8 mouse cellular contexts compared by ENCODE assay signal in genomic region chr4:133968150-133968921, GRCm38 (mm10). TPM values are rescaled to one million over a fixed set of nuclear protein-coding genes. Genes with fewer than 3 reads are reported as not detected.
DNase-seq lines count a peak whose midpoint lies in the region; ATAC-seq lines count a peak whose summit lies in the region.

Hmgn2 (minus strand) TSS chr4:133968650.

- peak within 1 kb of the TSS; percentile 96 for H3K9ac ChIP-seq in forebrain, embryonic 16.5 days (replicated peaks; ENCODE audit: low read depth, low read length)

- no peaks in the 10 kb centered on the region for H3K27me3 ChIP-seq in forebrain, embryonic 16.5 days (replicated peaks; ENCODE audit: control insufficient read depth, insufficient read depth, low read length)
- no peaks in the 10 kb centered on the region for H3K27me3 ChIP-seq in hindbrain, embryonic 10.5 days (ENCODE audit: insufficient read depth, poor library complexity, severe bottlenecking)

- peak within 1 kb of the TSS; percentile 99 for H3K4me2 ChIP-seq in forebrain, embryonic 16.5 days (ENCODE audit: low read length)

- peaks cover 12% of the 10 kb centered on the region for H3K36me3 ChIP-seq in forebrain, embryonic 16.5 days (ENCODE audit: control insufficient read depth, insufficient read depth)
- H3K36me3 ChIP-seq in hindbrain, embryonic 10.5 days: peaks cover 62% of the 10 kb centered on the region

- H3K4me3 ChIP-seq in forebrain, embryonic 16.5 days (replicated peaks; ENCODE audit: low read length): peak within 1 kb of the TSS; percentile 73
- peak within 1 kb of the TSS; percentile 85 for H3K4me3 ChIP-seq in hindbrain, embryonic 10.5 days

- H3K4me1 ChIP-seq in forebrain, embryonic 16.5 days (replicated peaks; ENCODE audit: control insufficient read depth, insufficient read depth, low read length): peaks cover 51% of the 10 kb centered on the region
- H3K4me1 ChIP-seq in hindbrain, embryonic 10.5 days (replicated peaks): peaks cover 59% of the 10 kb centered on the region

- peak; percentile 50 for DNase-seq in ES-CJ7 (ENCODE audit: low read depth, low spot score)
- DNase-seq in c-Kit-positive CD71-positive TER-119-positive erythroid progenitor cells, embryonic 14.5 days (ENCODE audit: low spot score): peak; percentile 57
- peak; percentile 70 for DNase-seq in hindbrain, embryonic 10.5 days (ENCODE audit: low spot score)
- peak; percentile 53 to 57 for DNase-seq in layer of hippocampus, postnatal 10 days (ENCODE audit: low spot score in 2 of 2)
- DNase-seq in lung, postnatal 14 days: peak; percentile 33
- peak; percentile 52 for DNase-seq in ovary, postnatal 36 days (ENCODE audit: low spot score)
- peak; percentile 69 for DNase-seq in thymus, postnatal 4 days

- H3K27ac ChIP-seq in forebrain, embryonic 16.5 days (ENCODE audit: low read length): peak within 1 kb of the TSS; percentile 99
- H3K27ac ChIP-seq in hindbrain, embryonic 10.5 days: peak within 1 kb of the TSS; percentile 100

- peak; percentile 1 for ATAC-seq in forebrain, embryonic 16.5 days

- no peaks in the 10 kb centered on the region for H3K9me3 ChIP-seq in forebrain, embryonic 16.5 days (ENCODE audit: control insufficient read depth, low read length)
- H3K9me3 ChIP-seq in hindbrain, embryonic 10.5 days: no peaks in the 10 kb centered on the region

- WGBS in forebrain, embryonic 16.5 days: under 1% methylated on average over 42 of the region's 42 CpGs
- under 1% methylated on average over 42 of the region's 42 CpGs for WGBS in hindbrain, embryonic 10.5 days

RNA-seq across cellular contexts. Expression of gene Hmgn2, which starts in this region (rescaled TPM):
- 1,750 and 1,938 TPM in 2 replicates for polyA plus RNA-seq in forebrain, embryonic 16.5 days (2015; fragmentation: Nextera tagmentation; extraction: Ambion mirVana)
- polyA plus RNA-seq in hindbrain, embryonic 10.5 days (2016; fragmentation: Nextera tagmentation; extraction: Ambion mirVana): 3,014 and 3,091 TPM in 2 replicates
- total RNA-seq in layer of hippocampus, postnatal 10 days (2021): 100 to 1,000 TPM; 199 to 225 TPM

Comparison
In these comparisons a context has a peak if more than half of its experiments do, and no peak if none do; other contexts are left out.
1. Peak in every context shown above with its lines: DNase-seq, ATAC-seq, H3K4me3 ChIP-seq and H3K27ac ChIP-seq.